Mouse (Mus musculus) thymus, postnatal 10 days (tissue): ENCODE results near the gene Tpmt.

ENCODE experiments used
- DNase-seq, 2 experiments: peaks; one replicate each; pipeline ENCODE4 v3.0.0; 2021; ENCODE audit warnings: low spot score in 2 of 2

Tpmt gene

DNA sequence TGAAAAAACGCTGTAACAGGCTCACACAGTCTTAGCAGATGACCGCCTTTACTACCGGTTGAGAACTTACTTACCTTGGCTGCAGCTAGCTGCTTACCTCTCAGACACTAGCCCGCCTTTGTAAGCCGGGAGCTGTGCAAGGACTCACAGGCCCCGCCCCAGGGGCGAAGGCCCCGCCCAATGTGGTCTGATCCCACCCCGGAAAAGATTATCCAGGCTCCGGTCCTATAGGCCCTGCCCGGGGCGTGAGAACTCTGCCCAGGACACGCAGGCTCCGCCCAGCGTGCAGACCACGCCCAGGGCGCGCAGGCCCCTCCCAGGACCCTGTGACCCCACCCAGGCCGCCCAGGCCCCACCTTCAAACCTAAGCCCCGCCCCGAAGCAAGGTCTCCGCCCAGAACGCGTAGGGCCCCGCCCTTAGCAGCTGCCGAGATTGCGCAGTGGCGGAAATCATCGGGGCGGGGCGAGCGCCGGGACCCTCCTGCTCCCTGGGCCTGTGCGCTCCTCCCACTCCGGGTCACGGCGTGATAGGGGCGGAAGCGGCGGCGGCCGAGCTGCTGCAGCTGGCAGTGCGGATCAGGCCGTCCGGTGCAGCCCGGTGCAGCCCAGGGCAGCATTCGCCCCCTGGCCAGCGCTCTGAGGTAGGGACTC is 1.4 kb downstream of the Tpmt start, which contains the start of gene Kdm1b:
Gene Kdm1b, plus strand, starts transcription at position 470 of the 651 bp plus-strand sequence.
- peak; percentile 97 to 99 for DNase-seq

DNA sequence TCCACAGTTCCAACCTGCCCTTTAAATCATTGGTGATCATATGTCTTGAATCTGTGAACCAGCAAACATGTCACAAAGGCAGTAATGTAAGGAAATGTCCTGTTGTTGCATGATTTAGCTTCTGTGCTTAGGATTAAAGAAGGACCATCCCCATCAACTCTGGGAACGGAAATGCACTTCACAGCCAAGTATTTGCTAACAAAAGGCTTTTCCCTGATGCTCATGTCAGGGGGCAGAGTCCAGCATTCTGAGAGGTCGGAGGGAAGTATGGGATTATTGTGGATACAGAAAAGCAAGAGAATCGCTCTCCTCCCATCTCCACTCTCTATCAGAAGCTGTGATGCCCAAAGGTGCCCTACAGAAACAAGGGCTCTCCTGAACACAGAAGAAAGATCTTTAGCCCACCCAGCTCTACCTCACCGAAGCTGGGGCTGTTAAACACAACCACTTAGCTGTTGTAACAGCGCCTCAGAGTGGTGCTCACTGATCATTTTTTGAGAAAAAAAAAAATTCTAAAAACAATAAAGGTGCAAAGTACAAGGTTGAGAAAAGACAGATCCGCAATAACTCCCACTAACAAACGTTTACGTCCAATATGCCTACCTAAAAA is 2.4 kb downstream of the Tpmt start:
- no peak for DNase-seq

DNA sequence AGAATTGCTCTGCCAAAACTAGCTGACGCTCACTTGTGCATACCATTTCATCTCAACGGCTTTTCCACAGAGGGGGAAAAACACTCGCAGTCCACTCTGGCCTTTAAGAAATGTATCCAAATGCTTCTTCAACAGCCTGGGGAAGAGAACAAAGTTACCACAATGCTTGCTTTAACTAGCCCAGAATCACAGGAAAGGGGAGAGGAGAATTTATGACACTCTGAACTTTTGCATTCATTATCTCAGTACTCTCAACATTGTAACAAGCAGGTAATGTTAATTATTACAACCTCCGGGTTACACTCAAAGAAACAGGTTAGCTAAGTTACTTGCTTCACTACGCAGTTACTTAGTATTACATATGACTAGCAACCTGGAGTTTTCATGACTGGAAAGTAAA is 4.5 kb downstream of the Tpmt start:
- DNase-seq: no peak

DNA sequence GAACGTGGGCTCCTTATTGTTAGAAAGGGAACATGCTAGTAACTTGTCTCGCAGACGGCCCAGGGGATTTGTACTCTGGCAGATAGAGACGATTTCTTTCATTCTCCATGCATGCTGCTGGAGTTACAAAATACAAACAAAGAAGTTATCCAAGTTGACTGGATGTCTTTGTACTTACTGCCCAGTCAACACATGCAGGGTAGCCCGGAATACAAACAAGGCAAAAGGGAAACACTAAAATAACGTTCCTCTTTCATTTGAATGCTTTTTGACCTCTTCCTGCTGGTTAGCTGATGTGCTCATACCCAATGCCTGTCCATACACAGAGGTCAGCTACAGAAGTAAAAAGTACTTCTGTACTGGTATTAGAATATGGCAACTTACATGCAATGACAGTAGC is 6.6 kb downstream of the Tpmt start:
- DNase-seq: no peak

DNA sequence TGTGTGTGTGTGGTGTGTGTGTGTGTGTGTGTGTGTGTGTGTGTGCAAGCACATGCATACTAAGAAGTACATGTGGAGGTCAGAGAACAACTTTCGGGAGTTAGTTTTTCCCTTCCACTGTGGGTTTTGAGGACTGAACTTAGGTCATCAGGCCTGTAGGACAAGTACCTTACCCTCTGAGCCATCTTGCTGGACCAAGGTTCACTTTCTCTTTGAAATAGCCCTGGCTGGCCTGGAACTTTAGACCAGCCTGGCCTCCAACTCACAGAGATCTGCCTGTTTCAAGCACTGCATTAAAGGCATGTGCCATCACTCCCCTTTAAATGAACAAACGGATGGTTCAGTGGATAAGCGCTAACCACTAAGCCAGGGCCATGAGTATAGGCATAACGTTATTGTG is 10.9 kb downstream of the Tpmt start:
- no peak for DNase-seq

DNA sequence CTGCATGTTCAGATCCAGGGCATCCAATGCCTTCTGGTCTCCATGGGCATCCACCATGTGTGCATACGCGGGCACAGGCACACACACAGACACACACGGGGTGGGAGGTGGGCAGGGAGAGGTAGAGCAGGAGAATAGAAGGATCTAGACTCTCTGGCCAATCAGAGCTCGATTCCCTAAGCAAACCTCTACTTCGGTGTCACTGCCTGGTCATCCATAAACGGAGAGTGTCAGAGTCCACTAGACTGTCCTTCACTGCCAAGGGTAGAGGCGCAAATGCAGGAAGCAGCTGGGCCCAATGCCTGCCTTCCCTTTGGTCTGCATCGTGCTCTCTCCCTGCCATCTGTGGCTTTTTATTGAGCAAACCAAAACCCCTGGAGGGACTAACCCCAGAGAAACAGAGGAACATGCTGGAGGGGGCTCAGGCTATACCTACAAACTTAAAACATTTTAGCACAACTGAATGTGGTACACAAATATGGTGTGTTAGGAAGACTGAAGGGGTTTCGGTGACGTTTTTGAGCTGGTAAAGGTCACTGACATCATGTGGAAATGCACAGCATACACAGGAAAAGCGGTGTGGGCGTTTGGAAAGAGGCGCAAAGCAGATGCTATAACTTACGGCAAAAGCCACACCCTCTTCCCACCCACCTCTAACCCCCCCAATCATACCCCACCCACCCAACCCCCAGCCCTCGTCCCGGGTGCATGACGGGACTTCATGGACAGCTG is 14.0 kb downstream of the Tpmt start:
- DNase-seq: no peak

DNA sequence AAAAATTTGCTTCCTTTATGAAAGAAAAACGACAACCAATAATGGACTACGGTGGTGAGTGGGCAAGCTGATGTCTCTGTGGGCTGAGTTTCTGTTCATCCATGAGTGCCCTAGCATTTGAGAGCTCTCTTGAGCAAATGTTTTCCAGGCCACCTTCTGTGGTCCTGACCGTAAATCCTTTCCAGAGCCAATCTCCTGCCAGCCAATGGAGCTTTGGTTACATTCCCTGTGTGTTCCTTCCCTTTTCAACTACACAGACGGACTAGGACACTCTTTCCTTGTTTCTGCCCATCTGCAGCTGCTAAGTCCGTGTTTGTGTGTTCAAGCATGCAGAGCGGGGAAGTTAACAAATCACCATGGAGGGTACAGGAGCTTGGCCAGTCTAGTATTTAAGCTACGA is 23.7 kb downstream of the Tpmt start:
- no peak for DNase-seq

DNA sequence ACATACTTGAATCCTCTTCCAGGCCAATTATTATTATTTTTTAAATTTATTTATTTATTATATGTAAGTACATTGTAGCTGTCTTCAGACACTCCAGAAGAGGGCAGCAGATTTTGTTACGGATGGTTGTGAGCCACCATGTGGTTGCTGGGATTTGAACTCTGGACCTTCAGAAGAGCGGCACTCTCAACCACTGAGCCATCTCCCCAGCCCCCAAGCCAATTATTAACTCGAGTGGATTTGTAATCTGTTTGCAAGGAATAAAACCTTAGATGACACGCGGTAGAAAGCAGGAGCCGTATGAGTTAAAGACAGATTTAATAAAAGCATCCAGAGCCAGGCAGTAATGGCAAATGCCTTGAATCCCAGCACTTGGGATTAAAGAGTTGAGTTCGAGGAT is 24.8 kb downstream of the Tpmt start:
- no peak for DNase-seq

DNA sequence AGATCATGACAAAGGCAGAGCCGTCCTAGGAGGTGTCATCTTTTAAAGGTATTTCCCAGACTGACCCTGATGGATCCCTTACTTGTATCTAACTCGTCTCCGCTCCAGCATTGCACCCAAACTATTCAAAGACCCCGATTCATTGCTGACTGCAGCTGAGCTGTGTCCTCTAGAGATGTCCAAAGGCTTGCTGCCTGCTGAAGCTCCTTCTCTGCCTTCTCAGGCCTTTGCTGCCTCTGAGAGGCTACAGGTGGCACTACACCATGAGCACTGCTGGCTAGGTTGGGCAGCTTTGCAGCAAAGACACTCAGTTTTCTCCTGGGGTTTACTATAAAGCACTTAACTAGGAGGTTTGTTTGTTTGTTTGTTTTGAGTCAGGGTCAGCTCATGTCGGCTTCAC is 27.3 kb downstream of the Tpmt start:
- peak in 1 of 2 experiments; percentile 18 for DNase-seq

DNA sequence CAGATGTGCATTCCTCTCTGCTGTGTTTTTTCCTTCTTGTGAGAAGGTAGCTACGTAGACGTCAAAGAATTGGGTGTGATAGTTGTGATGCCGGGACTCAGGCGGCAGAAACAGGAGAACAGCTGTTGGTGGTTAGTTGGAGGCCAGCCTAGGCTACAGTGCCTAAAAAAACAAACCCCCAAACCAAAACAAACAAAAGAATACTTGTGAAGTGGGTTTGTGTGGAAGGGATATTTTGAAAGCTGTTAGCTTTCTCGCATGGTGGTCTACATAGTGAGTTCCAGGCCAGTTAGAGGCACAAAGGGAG is 29.4 kb downstream of the Tpmt start:
- no peak for DNase-seq

DNA sequence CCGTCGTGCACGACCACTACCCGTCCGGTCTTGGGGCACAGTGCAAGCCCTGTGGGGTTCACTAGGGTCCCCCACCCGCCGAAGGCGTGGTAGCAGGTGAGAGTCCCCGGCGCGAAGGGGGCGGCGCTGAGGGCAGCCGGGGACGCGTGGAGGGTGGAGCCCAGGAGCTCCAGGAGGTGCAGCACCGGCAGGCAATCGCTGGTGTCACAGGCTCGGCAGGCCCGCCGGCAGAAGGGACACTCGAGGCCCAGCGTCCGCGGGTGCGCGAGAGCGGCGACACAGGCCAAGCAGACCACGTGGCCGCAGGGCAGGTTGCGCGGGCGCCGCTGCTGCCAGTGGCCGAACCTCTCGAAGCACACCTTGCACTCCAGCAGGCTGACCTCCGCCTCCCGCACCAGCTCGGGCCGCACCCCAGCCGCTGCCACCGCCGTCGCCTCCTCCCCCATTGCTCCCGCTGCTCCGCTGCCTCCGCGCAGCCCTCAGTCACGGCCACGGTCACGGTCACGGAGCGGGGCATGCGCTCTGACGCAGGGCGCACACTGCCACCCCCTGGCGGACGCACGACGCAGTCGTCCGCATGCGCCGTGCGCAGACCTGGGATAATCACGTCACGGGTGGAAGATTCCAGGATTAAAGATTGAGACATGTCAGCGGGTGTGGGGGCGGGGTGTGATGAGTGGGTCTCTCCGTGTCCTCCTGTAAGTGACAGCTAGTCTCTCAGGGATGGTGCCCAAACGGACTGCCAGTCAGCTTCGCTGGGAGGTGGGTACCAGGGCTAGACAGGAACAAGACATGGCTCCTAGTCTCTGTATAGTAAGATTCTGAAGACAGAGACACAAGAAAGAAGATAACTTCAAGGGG is 30.0 kb downstream of the Tpmt start, which contains the start of gene Nhlrc1:
Gene Nhlrc1, minus strand, starts transcription at position 517 of the 861 bp plus-strand sequence.
- DNase-seq: peak; percentile 38 to 72

DNA sequence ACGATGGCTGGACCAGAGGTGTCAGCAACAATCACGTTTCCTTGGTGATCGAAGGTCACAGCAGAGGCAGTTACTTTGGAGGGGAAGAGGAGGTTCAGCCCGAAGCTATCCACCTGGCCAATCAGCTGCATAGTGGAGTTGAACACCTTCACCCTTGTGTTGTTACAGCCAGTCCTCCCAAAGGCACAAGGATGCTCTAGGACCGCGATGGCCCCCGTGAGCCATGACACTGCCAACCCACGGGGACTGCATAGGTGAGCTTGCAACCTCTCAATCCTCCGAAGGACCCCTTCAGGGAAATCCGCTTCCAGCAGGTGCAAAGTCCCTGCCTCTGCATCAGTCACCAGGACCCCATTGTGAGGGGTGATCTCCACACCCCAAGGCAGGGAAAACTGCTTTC is 30.8 kb downstream of the Tpmt start:
- DNase-seq: no peak

DNA sequence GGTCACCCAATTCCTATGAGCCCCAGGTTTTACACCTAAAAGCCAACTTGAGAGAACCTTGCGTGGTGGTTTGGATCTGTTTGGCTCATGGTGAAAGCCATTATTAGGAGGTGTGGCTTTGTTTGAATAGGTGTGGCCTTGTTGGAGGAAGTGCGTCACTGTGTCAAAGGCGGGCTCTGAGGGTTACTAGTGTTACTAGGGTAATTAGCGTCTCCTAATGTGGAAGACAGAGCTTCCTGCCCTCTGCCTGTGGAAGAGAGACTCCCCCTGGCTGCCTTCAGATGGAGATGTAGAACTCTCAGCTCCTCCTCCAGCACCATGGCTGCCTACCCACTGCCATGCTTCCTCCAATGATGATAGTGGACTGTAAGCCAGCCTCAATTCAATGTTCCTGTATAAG is 42.9 kb downstream of the Tpmt start:
- no peak for DNase-seq

DNA sequence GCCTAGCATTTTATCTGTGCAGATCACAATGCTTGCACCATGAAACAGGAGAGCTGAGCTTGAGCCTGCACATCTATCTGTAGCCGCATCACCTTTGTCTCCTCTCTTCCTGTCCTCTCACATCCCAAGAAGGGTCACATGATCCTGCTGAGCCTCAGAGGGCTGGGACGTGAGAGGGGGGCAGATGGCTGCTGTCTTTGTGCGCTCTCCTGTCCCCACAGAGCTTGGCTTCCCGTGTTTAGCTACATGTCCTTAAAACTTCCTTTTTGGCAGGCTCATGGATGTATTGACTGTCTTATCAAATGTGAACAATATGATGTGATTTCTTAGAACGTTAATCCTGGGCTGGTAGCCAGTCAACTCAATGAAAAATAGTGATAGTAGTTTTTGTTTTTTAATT is 45.0 kb downstream of the Tpmt start:
- no peak for DNase-seq

DNA sequence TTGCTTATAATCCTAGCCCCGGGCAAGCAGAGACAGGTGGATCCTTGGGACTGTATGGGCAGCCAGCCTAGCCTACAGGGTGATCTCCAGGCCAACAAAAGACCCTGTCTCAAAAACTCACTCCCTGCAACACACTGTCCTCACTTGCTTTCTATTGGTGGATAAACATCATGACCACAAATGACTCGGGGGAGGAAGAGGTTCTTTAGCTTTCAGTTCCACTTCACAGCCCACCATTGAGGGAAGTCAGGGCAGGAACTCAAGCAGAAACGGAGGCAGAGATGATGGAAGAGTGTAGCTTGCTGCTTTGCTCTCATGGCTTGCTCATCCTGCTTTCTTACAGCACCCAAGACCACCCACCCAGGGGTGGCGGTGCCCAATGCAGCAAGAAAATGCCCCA is 47.2 kb downstream of the Tpmt start:
- DNase-seq: no peak

DNA sequence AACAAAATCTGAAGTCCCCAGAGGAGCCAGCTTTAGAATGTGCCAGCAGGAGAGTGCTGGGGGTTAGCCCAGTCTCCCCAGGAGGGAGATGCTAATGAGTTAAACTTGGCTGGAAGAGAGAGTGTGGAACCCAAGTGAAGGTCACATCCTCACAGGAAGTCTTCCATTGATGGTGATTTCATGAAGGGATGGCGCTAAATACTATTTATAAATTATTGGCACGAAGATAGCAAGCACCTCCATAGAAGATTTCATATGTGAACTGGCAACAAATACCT is 51.3 kb downstream of the Tpmt start:
- DNase-seq: no peak

DNA sequence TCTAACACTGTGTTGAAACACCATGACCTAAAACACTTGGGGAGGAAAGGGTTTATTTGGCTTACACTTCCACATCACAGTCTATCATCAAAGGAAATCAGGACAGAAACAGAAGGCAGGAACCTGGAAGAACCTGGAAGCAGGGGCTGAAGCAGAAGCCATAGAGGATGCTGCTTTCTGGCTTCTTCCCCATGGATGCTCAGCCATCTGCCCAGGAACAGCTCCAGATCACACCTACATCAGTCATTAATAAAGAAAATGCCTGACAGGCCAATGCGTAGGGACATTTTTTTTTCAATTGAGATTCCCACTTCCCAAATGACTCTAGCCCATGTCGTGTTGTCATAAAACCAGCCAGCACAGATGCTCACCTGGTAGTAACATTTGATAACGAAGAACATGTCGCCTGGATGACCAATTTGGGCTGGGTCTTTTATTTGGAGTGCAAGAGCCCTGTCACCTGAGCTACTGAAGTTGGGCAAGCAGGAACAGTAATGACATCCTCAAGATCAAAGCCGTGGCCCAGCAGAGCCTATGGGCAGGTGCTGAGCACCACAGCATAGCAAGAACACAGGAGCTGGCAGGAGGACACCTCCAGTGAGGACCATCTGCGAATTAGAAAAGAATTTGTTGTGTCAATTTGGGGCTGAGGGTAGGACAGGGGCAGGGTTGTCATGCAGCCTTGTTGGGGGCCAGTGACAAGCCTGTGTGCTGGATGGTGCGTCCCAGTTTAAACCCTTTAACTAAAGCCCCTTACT is 51.8 kb downstream of the Tpmt start:
- no peak for DNase-seq

DNA sequence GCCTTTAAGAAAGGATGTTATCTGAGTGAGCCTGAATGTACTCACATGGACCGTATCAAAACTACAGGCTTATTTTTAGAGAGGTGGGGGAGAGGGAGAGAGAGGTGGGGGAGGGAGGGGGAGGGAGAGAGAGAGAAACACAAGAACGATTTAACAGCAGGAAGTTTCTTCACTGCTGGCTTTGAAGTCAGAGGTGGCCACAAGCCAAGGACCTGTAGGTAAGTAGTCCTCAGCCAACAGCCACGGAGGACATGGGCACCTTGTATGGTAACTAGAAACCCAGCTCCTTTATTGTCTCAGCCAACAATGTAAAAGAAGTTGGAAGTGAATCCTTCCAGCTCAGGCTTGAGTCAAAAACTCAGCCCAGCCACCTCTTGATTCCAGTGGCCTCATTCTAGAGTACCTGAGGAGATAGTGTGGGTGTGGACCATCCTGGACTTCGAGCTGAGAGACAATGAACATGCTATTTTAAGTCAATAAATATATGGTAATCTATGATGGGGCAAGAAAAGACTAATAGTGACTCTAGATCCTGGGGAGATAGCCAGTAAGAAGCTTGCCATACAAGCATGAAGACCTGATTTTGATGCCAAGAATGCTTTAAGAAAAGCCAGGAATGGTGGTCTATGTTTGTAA is 54.0 kb downstream of the Tpmt start:
- DNase-seq: no peak

DNA sequence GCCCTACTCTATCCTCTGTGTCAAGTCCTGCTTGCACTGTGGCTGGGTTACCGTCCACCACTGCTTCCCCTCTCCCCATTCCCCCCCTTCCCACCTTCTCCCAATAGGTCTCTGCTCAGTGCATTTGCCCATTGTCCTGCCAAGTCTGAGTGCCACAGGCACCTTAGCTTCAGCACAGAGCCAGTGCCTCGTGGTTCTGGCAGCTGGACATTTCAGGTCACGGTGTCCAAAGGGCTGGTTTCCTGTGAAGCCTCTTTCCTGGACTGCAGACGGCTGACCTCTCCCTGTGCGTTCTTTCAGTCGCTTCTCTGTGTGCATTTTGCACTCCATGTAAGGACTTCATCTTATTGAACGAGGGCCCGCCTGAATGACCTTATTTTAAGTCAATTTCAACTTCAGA is 56.6 kb downstream of the Tpmt start:
- no peak for DNase-seq

DNA sequence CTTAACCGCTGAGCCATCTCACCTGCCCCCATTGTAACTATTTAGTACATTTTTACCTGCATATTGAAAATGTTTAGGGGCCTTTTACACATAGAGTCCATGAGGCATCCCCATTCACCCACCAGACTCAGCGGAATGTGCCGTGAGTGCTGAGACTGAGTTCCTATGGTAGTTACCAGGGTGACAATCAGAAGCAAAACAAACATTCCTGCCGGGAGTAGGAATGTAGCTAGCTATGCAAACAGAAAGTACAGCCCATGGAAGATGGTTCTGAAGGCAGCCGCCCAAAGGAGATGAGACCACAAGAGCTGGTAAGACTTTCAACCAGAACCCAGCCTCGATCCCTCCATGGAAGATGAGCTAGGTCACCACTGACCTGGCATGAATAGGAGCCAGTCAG is 58.3 kb downstream of the Tpmt start:
- no peak for DNase-seq

DNA sequence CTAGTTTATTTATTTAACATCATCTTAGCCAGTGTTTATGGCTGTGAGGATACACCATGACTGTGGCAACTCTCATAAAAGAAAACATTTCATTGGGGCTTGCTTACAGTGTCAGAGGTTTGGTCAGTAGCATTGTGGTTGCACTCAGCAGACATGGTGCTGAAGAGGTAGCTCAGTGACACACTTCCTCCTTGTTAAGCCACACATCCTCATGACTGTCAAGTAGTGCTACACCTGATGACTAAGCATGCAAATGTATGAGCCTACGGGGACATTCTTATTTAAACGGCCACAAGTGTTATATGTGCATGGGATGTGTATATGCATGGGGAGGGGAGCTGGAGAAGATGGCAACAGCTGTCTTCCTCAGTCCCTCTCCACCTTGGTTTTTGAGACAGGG is 60.7 kb downstream of the Tpmt start:
- no peak for DNase-seq
